Mouse (Mus musculus): Measurements from ENCODE around the gene Sept3. TPM values are rescaled to one million over a fixed set of nuclear protein-coding genes. Genes with fewer than 3 reads are reported as not detected.
"Not testable (repeated sequence)": the region's sequence is repeated elsewhere in the genome, so short reads cannot be mapped to it uniquely, and the experiment has no call there.

The Sept3 gene
- polyA plus RNA-seq (2012; rRNA removed) = 1.2 and 1.3 TPM in 2 replicates

DNA sequence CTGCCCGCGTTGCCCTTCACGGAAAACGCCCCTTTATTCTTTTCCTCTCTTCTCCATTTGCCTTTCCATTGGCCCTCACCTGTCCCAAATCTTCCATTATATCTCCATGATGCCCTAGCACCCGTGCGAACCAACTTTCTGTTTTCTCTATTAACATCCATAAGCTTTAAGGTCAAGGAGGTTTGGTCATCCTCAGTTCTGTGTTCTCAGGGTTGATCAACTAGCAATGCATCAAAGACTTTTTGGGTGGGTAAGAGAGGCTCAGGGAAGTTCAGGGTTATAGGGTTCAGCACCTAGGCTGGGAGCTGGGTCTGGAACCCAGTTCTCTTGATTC is at the start of gene Sept3:
Gene Sept3, plus strand, starts transcription at position 301 of the 334 bp plus-strand sequence.
- no peak for DNase-seq (ENCODE audit: low read depth)

DNA sequence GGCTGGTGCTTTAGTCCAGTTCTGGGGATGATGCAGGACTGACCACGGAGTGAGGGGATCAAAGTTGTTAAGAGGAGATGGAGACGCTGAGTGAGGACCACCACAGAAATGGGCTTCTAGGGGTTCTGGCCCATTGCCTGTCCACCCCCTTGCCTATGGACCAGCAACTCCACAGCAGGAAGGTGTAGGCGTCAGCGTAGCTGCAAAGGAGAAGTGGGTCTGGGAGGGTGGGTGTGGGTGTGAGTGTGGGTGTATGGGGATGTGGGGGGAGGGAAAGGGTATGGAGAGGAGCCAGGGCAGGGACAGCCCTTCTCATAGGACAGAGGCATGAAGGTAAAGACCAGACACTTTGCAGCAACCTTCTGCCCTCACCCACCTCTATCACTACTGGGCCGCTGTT is 48.9 kb upstream of the Sept3 start:
- DNase-seq (ENCODE audit: low read depth) = no peak

DNA sequence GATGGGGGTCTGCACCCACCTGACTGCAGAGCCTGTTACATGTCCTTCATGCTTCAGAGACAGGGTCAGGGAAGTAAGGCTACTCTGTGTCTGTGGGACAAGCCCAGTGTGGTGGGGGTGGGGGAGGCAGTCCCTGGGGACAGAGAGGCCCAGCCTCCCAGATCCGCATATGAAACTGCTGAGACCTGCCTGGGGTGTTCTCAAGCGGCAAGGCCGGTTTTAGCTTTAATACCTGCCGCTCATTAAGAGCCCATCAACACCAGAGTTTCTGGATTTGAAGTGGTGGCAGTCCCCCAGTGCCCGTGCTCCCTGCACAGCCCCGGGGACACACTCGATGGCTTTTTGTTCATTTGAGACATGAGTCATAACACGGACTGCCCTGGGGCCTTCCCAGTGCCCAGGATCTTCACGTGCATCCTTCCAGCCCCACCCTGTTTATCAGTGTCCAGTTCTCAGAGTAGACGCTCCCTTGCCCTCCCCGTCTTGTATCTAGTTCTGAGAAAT is 45.1 kb upstream of the Sept3 start:
- DNase-seq (ENCODE audit: low read depth) = no peak

GRCm38 (mm10) chr15:82230098-82230611 is 44.5 kb upstream of the Sept3 start:
- no peak for DNase-seq (ENCODE audit: low read depth)

- no peak for DNase-seq (ENCODE audit: low read depth)
These were observed 43.6 kb upstream of the Sept3 start for GRCm38 (mm10) chr15:82231100-82231499.

DNA sequence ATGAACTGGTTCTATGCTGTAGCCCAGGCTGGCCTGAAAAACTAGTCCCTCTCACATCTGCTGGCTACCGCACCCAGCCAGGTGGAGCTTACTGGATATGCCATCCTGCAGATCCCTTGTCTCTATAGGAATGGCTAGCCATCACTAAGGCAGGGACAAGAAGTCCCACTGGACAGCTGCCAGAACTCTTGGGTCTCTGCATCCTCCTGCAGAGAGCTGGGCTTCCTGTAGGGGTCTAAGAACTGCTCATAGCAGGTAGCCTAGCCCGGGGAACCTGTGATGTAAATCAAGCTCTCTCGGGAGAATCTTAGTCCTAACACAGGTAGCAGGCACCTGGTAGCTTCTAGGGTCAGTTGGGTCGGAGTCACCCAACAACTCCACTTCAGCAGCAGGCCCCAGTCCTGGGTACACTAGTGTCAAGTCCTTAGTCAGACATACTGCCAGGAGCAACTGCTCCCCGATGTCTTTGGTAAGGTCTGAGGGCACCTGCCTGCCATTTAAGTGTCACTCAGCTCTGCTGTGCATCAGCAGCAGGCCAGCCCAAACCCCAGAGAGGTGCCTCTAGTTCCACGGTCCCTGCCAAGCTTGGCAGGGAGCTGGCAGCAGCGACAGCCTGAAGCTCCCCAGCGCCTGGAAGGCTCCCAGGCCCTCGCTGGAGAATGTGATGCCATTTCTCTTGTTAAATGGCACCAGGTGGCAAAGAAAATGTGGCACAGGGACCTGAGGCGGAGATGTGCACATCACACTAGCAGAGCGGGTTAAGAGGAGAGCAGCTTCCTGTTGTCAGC is 42.9 kb upstream of the Sept3 start:
- DNase-seq (ENCODE audit: low read depth) = no peak

DNA sequence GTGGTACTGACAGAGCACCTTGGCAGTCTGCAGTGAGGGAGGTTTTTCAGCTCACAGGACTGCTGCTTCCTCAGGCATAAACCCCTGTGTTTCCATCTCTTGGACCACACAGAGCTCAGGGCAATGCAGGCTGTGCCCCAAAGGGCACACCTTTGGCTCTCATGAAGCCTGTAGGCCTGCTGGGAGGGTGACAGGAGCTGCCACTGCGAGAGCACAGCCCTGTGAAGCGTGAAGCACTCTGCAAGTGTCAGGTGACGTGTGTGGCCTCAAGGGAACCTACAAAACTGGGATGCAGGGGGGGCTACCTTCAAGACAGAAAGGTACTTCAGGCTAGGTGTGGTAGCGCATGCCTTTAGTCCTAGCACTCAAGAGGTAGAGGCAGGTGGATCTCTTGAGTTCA is 42.0 kb upstream of the Sept3 start:
- DNase-seq (ENCODE audit: low read depth) = no peak

DNA sequence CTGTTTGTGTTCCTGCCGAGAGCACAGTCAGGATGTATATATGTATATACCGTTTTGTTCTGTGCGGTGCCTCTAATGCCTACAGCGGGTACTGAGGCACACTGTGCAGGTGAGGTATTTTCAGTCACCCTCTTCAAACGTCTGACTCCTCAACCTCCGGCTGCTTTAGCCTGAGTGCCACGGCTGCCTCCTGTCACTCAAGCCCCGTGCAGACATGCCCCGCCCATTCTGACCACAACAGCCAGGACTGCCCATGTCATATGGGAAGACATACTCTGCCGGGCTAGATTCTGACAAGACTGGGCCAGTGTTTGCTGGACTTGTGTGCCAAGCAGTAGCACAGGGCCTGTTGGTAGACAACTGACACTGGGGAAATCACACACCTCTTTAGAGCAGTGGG is 39.0 kb upstream of the Sept3 start:
- DNase-seq (ENCODE audit: low read depth) = no peak

- no peak for DNase-seq (ENCODE audit: low read depth)
These were observed 38.1 kb upstream of the Sept3 start for GRCm38 (mm10) chr15:82236565-82236964.

DNA sequence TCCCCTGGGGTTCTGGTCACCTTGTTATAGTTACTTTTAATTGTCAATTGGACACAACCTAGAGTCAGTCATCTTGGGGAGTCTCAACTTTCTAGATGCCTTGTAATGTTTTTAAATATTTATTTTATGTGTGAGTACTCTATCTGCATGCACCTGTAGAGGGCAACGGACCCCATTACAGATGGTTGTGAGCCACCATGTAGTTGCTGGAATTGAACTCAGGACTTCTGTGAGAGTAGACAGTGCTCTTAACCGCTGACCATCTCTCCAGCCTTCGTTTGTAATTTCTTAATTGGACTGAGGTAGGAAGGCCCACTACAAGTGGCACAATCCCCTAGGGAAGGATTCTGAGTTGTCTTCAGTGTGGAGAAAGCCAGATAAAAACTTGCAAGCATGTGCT is 31.4 kb upstream of the Sept3 start:
- DNase-seq (ENCODE audit: low read depth) = no peak

GRCm38 (mm10) chr15:82243742-82244114 is 31.0 kb upstream of the Sept3 start:
- DNase-seq (ENCODE audit: low read depth) = no peak

- no peak for DNase-seq (ENCODE audit: low read depth)
These were observed 30.4 kb upstream of the Sept3 start, which contains the start of gene Cenpm for GRCm38 (mm10) chr15:82244115-82244804. Gene Cenpm, minus strand, starts transcription at chr15:82244748.

GRCm38 (mm10) chr15:82244805-82245161 is 29.9 kb upstream of the Sept3 start:
- DNase-seq (ENCODE audit: low read depth) = not testable (repeated sequence)

- no peak for DNase-seq (ENCODE audit: low read depth)
These were observed 27.4 kb upstream of the Sept3 start for GRCm38 (mm10) chr15:82247131-82247776.

GRCm38 (mm10) chr15:82251579-82251978 is 23.1 kb upstream of the Sept3 start:
- DNase-seq (ENCODE audit: low read depth) = no peak

GRCm38 (mm10) chr15:82252097-82252496 is 22.6 kb upstream of the Sept3 start, which contains the start of gene 1500009C09Rik:
Gene 1500009C09Rik, plus strand, starts transcription at chr15:82252397.
- DNase-seq (ENCODE audit: low read depth) = no peak

DNA sequence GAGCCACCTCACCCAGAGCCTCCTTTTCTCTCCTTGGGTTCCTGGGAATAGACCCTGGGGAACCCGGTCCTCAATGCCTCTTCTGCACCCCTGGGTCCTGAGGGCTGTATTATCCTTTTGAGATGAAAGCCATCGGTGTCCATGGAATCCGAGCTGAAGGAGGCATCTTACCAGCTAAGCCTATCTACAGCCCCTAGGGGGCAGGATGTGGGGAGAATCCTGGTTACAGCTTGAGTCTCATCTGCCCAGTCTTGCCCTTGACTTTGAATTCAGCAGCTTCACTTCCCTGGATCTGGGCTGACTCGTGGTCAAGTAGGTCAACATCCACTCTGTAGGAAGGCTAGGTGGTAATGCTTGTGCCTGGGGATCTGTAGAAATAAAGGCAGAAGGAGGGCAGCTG is 19.4 kb upstream of the Sept3 start:
- no peak for DNase-seq (ENCODE audit: low read depth)

DNA sequence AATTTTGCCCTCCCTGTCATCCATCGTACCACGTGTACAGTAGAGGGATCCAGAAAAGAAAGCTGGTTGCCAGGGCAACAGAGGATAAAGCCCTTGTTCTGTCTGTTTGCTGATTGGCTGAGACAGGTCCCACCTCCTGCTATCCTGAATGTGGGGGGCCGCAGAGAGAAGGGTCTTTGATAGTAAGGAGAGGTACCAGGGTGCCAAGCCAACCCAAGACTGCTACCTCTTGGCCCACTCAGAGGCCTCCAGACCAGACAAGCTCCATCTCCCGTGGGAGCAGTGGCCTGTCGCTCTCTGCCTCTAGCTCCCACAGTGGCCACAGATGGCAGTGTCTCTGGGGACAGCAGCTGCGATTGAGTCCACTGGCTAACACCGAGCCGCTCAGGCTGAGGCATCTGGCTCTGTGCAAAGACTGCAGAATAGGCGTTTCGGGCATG is 18.7 kb upstream of the Sept3 start:
- DNase-seq (ENCODE audit: low read depth) = no peak

GRCm38 (mm10) chr15:82259510-82259909 is 15.2 kb upstream of the Sept3 start:
- DNase-seq (ENCODE audit: low read depth) = no peak

GRCm38 (mm10) chr15:82266356-82266755 is 8.3 kb upstream of the Sept3 start:
- DNase-seq (ENCODE audit: low read depth) = no peak

DNA sequence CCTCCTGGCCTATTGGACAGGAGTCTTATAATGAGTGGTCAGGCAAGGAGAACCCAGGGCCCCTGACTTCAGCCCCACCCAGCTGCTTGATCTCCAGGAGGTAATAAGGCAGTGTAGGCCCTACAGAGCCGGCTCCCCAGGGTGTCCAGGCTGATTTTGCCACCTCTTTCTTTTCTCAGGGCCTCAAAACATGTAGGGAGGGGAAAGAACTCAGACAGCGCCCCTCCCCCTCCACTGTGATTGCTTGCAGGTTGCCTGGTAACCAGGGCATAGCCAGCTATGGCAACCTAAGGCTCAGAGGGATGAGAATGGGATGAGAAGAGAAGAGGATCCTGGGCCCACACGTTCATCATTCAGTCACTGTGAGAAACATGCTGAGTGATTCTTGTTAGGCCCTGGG is 6.5 kb upstream of the Sept3 start:
- no peak for DNase-seq (ENCODE audit: low read depth)

DNA sequence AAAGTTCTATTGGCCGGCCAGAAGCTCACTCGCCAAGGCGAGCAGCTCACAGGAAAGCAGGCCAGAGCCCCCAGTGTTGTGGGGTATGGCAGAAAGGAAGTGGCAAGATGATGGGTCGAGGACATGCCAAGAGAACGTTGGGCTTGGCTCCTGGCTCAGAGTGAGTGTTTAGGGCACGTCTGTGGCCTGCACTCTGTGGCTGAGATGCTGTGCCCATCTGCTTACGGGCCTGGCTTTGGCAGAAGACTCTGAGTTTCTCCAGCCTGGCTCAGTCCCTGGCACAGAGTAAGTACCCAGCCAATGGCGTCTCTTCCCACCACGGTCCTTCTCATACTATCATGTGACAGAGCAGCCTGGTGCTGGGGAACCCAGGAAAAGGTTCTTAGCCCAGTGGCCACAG is 5.9 kb upstream of the Sept3 start:
- no peak for DNase-seq (ENCODE audit: low read depth)

Data from gonadal fat pad, adult 2 months (tissue).